Mouse (Mus musculus) olfactory bulb, adult 2 months (tissue): ENCODE data around the gene Calu.

ENCODE experiments used
- CTCF ChIP-seq: fragments of 200-500 bp; IDR thresholded peaks from 2 replicates; pipeline ENCODE4 v1.5.1; 2012; ENCODE audit warnings: low read depth, mild to moderate bottlenecking, low read length, moderate library complexity; ENCODE audit not compliant: insufficient read depth
- POLR2A ChIP-seq: fragments of 200-500 bp; IDR thresholded peaks from 2 replicates; pipeline ENCODE4 v1.6.1; 2012; ENCODE audit warnings: mild to moderate bottlenecking, low read depth, low read length, moderate library complexity; ENCODE audit not compliant: insufficient read depth

DNA sequence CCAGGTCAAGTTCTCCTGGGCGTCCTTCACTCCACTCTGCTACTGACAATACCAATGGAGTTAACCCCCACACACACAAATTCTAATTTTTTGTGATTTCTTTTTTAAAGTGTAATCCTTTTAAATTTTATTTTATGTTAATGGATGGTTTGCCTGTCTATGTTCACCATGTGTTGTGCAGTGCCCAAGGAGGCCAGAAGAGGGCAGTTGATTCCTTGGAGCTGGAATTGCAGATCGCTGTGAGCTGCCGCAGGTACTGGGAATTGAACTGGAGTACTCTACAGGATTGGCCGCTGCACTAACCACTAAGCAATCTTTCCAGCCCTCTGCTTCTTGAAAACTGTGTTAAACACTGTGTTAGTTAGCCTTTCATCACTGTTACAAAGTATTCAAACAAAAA lies 42.4 kb upstream of the Calu start:
- no peak for TF ChIP-seq CTCF
- no peak for TF ChIP-seq POLR2A
